Mouse (Mus musculus) forebrain, embryonic 10.5 days (tissue): ENCODE results near the gene Gm28374. TPM values are rescaled to one million over a fixed set of nuclear protein-coding genes. Genes with fewer than 3 reads are reported as not detected.

Experiments used
- microRNA-seq: library from miRNA; unstranded; fragments of <30 nt; microRNA quantifications from one replicate; pipeline ENCODE4, GENCODE M21; 2017
- polyA plus RNA-seq: library from polyadenylated mRNA; unstranded; fragments of >200 nt; fragmentation: Nextera tagmentation; extraction: Ambion mirVana; gene quantifications from 2 replicates; pipeline ENCODE4 v1.2.1, GENCODE M21; 2016

The Gm28374 gene
- polyA plus RNA-seq, 1 experiment from 2014 or later, result 3.1 TPM

Small RNAs within 50 kb of the gene (microRNA-seq; reads per million reads assigned to microRNA genes)
- 0.90 reads per million for gene Mir6988

Other genes with a start within 250 kb of the Gm28374 start
- 36.9 and 40.6 TPM in 2 replicates for gene Frmd8, start 207.0 kb downstream of the Gm28374 start, polyA plus RNA-seq
- gene Slc25a45, start 204.4 kb downstream of the Gm28374 start, polyA plus RNA-seq, result 1.5 and 2.0 TPM in 2 replicates
- 9.0 and 9.1 TPM in 2 replicates for gene Tigd3, start 188.1 kb downstream of the Gm28374 start, polyA plus RNA-seq
- gene Dpf2, start 169.2 kb downstream of the Gm28374 start, polyA plus RNA-seq, result 246 and 247 TPM in 2 replicates
- gene Cdc42ep2, start 157.4 kb downstream of the Gm28374 start, polyA plus RNA-seq, result 1.1 and 1.5 TPM in 2 replicates
- 122 and 126 TPM in 2 replicates for gene Pola2, start 118.1 kb downstream of the Gm28374 start, polyA plus RNA-seq
- not detected in 2 replicates for gene Slc22a20, start 96.1 kb downstream of the Gm28374 start, polyA plus RNA-seq
- gene Capn1, start 66.4 kb downstream of the Gm28374 start, polyA plus RNA-seq, result 2.5 and 3.0 TPM in 2 replicates
- 30.8 and 32.2 TPM in 2 replicates for gene Syvn1, start 35.7 kb downstream of the Gm28374 start, polyA plus RNA-seq
- 89.4 and 92.1 TPM in 2 replicates for gene Mrpl49, start 24.5 kb downstream of the Gm28374 start, polyA plus RNA-seq
- gene Fau, start 24.4 kb downstream of the Gm28374 start, polyA plus RNA-seq, result 829 and 865 TPM in 2 replicates
- gene Znhit2, start 21.1 kb downstream of the Gm28374 start, polyA plus RNA-seq, result 35.1 and 38.7 TPM in 2 replicates
- 31.0 and 32.2 TPM in 2 replicates for gene Tm7sf2, start 13.9 kb downstream of the Gm28374 start, polyA plus RNA-seq
- gene Vps51, start 5.0 kb downstream of the Gm28374 start, polyA plus RNA-seq, result 65.2 and 68.2 TPM in 2 replicates
- not detected in 2 replicates for gene Tmem262, start 2.2 kb downstream of the Gm28374 start, polyA plus RNA-seq
- 74.0 and 78.0 TPM in 2 replicates for gene Zfpl1, start 2.7 kb upstream of the Gm28374 start, polyA plus RNA-seq
- gene Cdca5, start 2.7 kb upstream of the Gm28374 start, polyA plus RNA-seq, result 78.9 and 85.4 TPM in 2 replicates
- gene AC131692.1, start 12.2 kb upstream of the Gm28374 start, polyA plus RNA-seq, result 1.0 and 1.5 TPM in 2 replicates
- gene Naaladl1, start 23.5 kb upstream of the Gm28374 start, polyA plus RNA-seq, result 0.82 and 0.88 TPM in 2 replicates
- 64.2 and 64.6 TPM in 2 replicates for gene Sac3d1, start 36.4 kb upstream of the Gm28374 start, polyA plus RNA-seq
- gene Snx15, start 46.0 kb upstream of the Gm28374 start, polyA plus RNA-seq, result 24.1 and 25.6 TPM in 2 replicates
- not detected in 2 replicates for gene Batf2, start 58.7 kb upstream of the Gm28374 start, polyA plus RNA-seq
- 112 and 113 TPM in 2 replicates for gene Arl2, start 59.3 kb upstream of the Gm28374 start, polyA plus RNA-seq
- not detected in 2 replicates for gene Majin, start 102.1 kb upstream of the Gm28374 start, polyA plus RNA-seq
- 0.58 TPM in 1 of 2 replicates, not detected in the other for gene Gpha2, start 144.1 kb upstream of the Gm28374 start, polyA plus RNA-seq
- gene Ppp2r5b, start 153.6 kb upstream of the Gm28374 start, polyA plus RNA-seq, result 21.6 and 24.4 TPM in 2 replicates
- 11.1 and 11.4 TPM in 2 replicates for gene Atg2a, start 159.4 kb upstream of the Gm28374 start, polyA plus RNA-seq
- gene Ehd1, start 194.5 kb upstream of the Gm28374 start, polyA plus RNA-seq, result 76.8 and 82.1 TPM in 2 replicates
- gene Cdc42bpg, start 224.2 kb upstream of the Gm28374 start, polyA plus RNA-seq, result 0.23 and 0.24 TPM in 2 replicates